Mouse (Mus musculus): ENCODE measurements around the gene Serpinf2.

Serpinf2 gene

DNA sequence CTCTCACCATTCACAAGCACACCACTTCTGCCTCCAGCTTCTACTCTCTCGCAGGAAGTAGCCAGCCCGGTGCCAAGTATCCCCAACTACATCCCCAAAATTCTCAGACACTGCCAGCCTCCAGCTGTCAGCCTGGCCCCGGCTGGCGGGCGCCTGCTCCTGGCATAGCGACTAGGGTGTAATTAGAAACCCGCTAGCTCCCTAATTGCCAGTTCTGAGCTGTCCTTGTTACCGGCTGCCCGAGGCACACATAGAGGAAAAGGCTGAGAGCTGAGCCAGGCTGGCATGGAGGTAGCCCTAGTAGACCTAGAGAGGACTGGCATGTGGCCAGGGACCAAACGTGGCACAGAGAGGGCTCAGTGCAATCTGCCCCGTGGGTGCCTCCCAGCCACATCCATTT lies 8.1 kb downstream of the Serpinf2 start:
- DNase-seq (ENCODE audit: low read depth in 2 of 2, low spot score in 2 of 2): no peak

DNA sequence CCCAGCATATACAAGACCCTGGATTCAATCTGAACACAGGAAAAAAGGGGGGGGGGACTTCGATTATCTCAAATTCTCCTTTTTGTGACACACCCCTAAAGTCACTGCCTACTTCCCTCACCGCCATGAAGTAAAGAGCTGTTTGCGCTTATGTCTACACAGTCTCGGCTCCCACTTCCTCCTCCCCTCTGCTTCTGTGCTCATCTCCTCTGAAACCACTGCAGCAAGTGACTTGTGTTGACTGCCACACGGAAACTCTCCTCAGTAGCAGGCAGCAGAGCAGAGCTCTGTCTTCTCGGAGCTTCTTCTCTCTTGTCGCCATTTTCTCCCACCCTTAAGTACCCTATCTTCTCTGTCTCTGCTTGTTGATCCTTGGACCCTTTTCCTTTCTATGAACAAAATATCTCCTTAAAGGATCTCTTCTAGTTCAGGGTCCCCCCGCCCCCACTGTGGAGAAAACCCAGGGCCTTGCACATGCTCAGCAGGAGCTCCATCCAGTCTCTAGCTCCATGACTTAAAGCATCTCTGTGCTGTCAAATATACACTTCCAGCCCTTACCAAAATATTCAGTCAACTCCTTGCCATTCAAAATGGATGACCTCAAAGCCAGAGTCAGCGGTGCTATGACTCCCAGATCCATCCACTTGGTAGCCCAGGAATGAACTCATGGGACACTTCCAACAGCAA lies 10.2 kb downstream of the Serpinf2 start:
- DNase-seq (ENCODE audit: low read depth in 2 of 2, low spot score in 2 of 2): peak; percentile 44 to 57

DNA sequence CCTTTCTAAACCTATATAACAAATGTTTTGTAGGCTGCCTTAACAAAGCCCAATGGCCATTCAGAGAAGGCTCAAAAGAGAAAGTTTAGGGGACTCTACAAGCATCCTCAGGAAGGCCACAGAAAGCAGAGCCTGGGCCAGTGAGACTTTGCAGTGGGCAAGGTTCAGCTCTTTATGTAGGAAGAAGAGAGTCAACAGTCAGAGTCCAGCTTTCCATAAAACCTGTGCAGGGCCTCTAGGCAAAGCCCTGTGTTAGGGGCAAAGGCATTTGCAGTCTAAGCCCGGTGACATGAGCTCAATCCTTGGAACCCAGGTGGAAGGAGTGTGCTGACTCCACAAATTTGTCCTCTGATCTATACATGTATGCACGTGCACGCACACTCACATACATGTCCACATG lies 14.9 kb downstream of the Serpinf2 start:
- no peak for DNase-seq (ENCODE audit: low read depth in 2 of 2, low spot score in 2 of 2)

DNA sequence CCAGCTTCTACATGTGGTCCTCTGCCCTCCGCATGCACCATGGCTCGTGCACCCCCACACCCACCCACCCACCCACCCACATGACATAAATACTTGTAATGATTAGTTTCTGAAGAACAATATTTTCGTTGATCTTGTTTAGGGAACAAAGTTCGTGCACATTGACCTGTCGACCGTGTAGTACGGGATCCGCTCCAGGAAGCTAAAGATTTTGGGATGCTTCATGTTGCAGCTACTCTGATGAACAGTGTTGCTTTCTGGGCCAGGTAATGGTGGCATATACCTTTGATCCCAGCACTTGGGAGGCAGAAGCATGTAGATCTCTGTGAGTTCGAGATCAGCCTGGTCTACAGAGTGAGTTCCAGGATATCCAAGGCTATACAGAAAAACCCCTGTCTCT lies 15.4 kb downstream of the Serpinf2 start:
- no peak for DNase-seq (ENCODE audit: low read depth in 2 of 2, low spot score in 2 of 2)

DNA sequence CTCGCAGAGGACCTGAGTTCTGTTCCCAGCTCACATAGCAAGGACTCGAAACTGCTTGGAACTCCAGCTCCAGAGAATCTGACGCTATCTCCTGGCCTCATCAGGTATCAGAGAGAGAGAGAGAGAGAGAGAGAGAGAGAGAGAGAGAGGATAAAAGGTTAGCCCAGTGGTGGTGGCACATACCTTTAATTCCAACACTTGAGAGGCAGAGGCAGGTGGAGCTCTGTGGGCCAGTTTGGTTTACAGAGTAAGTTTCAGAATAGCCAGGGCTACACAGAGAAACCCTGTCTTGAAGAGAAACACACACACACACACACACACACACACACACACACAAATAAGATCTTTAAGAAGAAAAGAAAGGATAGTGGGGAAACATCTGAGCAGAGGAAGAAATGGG lies 16.3 kb downstream of the Serpinf2 start:
- DNase-seq (ENCODE audit: low read depth in 2 of 2, low spot score in 2 of 2): no peak

DNA sequence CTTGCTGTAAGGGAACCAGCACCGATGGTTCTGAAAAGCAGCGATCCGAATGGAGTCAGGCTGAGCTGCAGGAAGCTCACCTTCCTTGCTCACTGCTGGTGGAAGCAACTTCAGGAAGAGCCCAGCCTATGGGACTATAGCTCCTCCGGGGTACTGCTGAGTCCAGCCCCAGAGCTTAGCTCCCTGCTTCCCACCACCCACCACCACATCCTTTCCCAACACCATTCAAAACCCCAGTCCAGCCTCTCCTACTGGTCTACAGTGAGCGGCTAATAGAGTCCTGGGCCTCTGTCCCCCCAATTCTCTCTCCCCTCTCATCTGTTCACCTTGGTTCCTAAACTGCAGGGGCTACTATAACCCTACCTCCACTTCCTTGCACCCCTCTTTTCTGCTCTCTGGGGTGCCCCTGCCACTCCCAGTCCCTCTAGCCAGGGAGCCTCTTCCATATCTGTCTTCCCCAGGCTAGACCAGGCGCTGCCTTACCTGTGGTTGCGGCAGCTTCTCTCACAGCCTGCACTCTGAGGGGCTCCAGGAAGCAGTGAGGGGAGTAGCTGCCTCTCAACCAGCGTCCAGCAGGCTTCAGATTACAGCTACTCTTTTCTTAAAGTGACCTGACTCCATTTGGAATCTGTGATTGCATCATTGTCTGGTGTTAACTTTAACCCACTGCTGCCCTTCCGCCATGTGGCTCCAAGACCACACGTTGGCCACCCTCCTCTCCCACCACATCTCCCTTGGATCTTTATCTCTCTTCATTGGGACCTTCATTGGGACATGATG lies 17.2 kb downstream of the Serpinf2 start, which contains the start of gene Serpinf1:
Serpinf1 (minus strand) TSS at position 689 of the 780 bp plus-strand sequence.
- DNase-seq (ENCODE audit: low read depth in 2 of 2, low spot score in 2 of 2): no peak

DNA sequence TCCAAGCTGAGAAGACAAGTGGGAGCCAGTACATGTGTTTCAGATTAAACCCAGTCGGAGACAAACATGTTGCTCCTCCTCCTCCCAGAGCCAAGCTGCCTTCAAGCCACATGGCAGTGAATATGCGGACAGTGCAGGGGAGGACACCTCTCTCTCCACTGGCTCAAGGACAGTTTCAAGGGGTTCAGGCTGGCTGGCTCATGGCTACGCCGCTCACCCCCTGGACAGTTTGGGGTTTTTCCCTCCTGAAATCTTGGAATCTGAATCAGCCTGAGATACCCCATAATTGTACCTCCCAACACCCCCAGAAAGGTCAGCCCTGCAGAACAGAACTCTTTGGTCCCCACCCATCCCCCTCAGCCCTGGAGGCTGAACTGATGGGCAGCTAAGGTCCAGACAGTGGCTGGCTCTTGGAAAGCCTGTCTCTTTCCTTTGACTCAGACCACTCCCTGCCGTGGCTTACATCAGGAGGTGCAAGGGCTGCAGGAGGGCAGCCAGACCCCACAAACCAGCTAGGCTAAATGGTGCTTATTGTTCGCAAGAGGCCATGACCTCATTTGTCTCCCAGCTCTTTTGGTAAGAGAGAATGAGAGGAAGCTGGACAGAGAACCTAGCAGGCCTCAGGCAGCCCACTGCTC lies 17.9 kb downstream of the Serpinf2 start:
- no peak for DNase-seq (ENCODE audit: low read depth in 2 of 2, low spot score in 2 of 2)

DNA sequence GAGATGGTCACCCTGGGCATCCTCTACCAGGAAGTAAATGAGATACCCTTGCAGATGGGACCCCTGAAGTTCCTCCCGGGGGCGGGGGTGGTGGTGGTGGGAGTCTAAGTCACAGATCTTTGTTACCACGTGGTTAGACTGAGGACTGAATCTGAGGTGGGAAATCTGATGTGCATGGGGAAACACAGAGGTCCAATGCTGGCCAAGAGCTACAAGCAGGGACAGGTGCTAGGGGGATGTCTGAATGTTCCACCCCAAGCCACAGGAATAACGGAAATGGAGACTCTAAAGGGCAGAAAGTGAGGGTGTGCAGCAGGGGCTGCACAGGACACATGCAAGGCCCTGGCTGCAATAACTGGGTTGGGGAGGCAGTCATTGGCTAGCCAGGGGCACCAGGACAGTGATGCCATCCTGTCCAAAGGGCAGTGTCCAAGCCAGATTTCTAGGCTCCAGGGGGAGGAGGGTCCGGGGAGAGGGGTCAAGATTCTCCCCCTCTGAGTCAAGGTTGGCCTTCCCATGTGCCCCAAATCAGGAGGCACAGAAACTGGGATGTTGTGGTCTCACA lies 18.5 kb downstream of the Serpinf2 start:
- DNase-seq (ENCODE audit: low read depth in 2 of 2, low spot score in 2 of 2): no peak

DNA sequence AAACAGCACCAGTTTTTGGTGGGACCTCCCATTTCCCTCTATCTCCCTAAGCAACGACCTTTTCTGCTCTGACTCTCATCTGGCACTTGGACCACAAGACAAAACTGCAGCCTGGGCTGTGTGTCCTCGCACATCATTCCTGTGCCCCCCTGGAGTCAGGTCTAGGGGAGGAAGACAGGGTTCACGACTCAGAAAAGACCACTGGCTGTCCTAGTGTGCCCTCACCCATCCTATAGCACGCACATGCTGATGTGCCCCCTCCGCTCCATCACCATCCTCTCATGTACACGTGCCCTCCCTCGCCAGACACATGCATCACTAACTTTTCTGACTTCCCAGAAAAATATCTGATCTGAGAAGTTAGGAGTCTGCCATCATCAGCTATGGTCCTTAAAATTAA lies 19.4 kb downstream of the Serpinf2 start:
- DNase-seq (ENCODE audit: low read depth in 2 of 2, low spot score in 2 of 2): no peak

DNA sequence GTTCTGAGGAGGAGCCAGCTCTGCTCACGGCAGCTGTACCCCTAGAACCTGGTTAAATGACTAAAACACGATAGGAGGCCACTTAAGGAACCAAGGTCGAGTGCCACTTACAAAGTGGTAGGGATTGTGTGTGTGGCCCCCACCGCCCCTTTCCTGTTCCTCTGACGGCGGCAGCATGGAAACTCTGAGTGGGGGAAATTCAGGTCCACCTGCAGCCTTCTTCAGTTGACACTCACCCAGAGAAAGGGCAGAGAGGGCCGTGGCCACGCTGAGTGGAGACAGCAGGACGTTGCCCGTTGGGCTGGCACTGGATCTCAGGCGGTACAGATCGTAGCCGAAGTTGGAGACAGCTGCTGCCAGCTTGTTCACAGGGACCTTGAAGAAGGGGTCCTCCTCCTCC lies 23.4 kb downstream of the Serpinf2 start:
- DNase-seq (ENCODE audit: low read depth in 2 of 2, low spot score in 2 of 2): no peak

DNA sequence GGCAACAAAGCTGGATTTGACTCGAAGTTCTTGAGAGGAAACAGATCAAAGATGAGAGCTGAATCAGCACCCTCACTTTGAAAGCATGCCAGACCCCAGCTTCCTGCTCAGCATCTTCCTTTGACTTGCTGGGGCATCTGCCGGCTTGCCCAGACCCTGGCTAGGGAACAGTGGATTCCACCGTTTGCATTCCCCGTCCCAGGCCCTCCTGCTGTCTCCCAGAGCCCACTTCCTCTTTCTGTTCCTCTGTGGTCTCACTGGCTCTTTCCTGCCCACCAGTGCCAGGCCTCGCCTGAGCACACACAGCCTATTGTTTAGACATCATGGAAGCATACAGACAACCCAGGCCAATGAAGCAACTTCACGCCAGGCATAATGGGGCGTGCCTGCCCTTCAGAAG lies 24.3 kb downstream of the Serpinf2 start:
- DNase-seq (ENCODE audit: low read depth in 2 of 2, low spot score in 2 of 2): no peak

DNA sequence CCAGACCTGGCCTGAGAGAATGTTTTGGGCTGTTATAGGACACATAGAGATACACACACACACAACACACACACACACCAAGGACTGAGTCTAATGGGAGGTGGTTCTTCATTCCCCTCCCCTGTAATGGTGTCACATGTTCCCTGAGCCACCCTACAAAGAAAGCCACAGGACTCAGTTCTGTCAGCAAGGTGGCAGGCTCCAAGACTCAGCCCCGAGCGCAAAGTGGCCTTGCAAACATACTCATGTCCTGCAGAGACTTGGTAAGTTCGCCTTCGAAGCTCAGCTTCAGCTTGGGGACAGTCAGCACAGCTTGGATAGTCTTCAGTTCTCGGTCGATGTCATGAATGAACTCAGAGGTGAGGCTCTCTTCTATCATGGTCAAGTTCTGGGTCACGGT lies 28.8 kb downstream of the Serpinf2 start:
- no peak for DNase-seq (ENCODE audit: low read depth in 2 of 2, low spot score in 2 of 2)

DNA sequence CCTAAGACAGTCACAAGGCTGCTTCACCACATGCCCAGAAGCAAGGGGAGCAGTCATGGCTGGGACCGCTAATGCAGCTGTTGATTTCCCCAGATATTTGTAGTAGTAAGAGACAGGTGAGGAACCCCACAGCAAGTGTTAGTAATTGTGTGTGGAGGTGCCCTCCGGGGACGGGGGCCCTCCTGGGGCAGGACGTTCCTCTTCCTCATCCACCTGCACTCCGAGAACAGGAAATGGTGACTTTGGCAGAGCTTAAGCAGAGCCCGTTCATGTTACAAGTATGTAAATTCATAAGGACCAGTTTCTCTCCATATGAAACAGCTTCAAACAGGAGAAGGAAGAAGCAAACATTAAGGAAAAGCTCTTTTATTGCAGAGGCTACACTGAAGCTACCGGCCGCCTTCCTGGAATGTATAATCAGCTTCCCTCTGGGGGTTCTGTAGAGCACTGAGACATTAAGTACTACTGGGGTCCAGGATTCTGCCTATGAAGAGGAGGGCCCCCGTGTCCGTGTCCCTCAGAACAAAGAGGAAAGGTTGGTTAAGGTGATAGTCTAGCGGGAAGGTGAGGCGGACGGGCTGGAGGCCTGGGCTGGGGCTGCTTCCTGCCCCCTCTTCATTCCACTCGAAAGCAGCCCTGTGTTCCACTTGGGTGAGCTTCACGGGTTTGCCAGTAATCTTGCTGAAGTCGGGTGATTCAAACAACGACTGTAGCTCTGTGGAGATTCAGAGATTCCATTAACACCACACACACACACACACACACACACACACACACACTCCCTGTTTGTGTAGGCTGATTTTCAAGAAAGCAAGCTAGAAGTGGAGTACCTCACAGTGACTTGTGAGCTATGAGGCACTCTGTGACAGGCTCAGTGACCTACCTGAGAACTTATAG lies 29.5 kb downstream of the Serpinf2 start:
- DNase-seq (ENCODE audit: low read depth in 2 of 2, low spot score in 2 of 2): no peak

DNA sequence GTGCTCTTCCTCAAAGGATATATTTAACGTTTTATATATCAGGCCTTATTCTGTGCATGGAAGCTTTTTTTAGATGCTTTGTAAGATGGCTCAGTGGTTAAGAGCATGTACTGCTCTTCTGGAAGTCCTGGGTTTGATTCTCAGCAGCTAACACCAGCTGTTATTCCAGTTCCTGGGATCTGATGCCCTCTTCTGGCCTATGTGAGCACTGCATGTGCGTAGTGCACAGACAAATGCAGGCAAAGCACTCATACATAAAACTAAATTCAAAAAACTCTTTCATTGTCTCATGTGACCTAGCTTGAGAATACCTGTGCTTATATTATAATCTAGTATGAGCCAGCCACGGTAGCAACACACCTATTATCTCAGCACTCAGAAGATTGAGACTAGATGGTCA lies 32.5 kb downstream of the Serpinf2 start:
- peak; percentile 58 to 79 for DNase-seq (ENCODE audit: low read depth in 2 of 2, low spot score in 2 of 2)

DNA sequence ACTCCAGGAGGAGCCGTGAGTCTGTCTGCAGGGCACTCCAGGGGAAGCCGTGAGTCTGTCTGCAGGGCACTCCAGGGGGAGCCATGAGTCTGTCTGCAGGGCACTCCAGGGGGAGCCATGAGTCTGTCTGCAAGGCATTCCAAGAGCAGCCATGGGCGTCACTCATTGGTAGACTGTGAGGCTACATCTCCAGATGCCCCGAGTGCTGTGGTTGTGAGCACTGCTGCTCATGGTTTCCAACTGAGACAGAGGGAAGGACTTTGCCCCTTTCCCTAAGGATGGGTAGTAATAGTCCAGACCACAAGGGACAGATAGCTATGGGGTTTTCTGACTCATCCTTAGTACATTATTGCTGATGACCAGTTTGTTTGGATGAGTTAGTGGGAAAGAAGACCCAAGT lies 33.3 kb downstream of the Serpinf2 start:
- DNase-seq (ENCODE audit: low read depth in 2 of 2, low spot score in 2 of 2): no peak

DNA sequence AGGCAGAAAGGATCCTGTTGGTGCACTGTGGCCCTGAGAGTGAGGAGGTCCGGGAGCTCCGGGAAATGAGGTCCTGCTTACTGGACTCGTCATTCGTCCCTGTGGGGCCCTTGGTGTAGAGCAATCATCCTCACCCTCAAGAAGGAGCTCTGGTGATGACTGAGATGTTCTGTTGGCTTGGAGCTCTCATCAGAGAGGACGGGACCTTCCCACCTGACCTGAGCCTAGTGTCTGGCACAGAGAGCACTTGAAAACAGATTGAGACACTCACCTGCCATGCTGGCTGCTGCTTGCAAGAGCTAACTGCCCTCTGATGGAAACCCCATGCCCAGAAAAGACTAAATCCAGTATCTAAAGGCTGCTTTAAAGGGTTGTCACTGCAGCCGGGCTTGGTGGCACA lies 34.6 kb downstream of the Serpinf2 start:
- no peak for DNase-seq (ENCODE audit: low read depth in 2 of 2, low spot score in 2 of 2)

DNA sequence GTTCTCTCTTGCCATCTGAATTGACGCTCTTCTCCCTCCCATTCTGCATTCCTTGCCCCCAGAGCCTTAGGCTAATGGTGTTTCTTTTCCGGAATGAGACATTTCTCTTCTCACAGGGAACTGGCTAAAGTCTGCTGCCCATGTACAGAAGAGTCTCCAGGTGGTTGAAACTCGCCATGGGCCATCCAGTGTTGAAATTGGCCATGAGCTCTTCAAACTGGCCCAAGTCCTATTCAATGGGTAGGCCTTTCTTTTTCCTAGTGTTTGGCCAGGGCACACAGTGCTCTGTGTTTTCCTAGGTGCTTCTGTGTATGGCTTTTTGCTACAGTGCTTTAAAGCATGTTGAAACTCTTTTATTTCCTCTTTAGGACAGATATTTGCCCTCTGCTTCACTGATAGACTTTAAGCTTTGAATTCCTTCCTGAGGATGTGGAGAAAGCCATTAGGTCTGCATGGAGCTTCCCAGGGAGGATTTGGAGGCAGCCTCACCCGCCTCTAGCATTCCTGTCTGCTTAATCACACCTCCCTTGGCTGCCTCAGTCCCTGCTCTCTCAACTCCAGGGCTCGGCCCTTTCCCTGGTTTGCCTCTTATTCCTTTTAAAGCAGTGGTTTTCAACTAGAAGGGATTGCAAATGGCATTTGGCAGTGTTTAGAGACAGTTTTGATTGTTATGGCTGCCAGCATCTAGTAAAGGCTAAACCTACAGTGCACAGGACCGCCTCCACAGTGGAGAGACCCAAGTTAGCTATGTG lies 35.9 kb downstream of the Serpinf2 start:
- no peak for DNase-seq (ENCODE audit: low read depth in 2 of 2, low spot score in 2 of 2)

DNA sequence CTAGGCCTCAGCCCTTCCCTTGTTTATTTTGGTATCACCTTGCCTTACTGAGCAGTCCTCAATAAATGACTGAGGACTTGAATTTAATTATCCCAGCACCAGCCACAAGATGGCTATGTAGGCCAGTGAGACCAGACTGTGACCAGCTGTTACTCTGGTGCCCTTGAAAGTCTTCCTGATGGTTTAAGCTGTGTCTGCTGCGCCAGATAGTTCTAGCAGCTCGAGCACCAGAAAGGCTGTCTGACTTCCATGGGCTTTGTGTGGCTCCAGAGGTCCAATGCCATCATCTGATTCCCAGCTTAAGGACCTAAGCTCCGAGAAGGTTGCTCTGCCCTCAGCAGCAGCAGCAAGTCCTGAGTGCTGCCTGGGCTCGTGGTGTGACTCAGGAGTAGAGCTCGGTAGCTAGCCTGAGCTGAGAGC lies 37.1 kb downstream of the Serpinf2 start:
- peak in 1 of 2 experiments; percentile 9 for DNase-seq (ENCODE audit: low read depth in 2 of 2, low spot score in 2 of 2)

DNA sequence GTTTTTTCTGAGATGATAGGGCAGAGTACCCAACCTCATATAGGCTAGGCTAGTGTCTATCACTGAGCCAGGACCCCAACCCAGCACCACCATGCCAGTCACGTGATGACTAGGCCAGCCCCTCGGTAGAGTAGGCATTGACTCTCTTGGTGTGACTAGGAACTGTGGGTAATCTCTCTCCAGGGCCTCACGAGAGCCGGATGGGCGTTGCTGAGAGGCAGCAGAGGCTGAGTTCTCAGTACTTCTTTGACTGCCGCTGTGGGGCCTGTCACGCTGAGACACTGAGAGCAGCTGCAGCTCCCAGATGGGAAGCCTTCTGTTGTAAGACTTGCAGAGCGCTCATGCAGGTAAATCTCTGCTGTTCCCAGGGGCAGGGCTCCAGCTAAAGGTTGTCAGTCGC lies 39.3 kb downstream of the Serpinf2 start:
- no peak for DNase-seq (ENCODE audit: low read depth in 2 of 2, low spot score in 2 of 2)

DNA sequence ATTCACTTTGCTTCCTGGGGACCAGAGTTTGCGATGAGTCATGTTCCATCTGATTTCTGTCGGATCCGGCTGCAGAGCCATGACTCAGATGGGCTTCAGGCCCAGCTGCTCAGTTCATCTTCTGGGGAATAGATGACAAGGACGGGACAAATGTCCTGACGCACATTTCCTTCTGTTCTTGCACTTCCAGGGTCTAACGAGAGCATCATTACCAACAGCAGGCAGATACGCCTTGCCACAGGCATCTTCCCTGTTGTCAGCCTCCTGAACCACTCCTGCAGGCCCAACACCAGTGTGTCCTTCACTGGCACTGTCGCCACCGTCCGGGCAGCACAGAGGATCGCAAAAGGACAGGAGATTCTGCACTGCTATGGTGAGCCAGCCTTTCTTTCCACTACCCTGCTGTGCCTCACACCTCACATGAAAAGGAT lies 40.0 kb downstream of the Serpinf2 start:
- no peak for DNase-seq (ENCODE audit: low read depth in 2 of 2, low spot score in 2 of 2)
